Mouse (Mus musculus) forebrain, embryonic 13.5 days (tissue): ENCODE results near the gene Olfr1404. TPM values are rescaled to one million over a fixed set of nuclear protein-coding genes. Genes with fewer than 3 reads are reported as not detected.

Experiments used
- polyA plus RNA-seq: library from polyadenylated mRNA; unstranded; fragments of >200 nt; fragmentation: Nextera tagmentation; extraction: Ambion mirVana; gene quantifications from 2 replicates; pipeline ENCODE4 v1.2.1, GENCODE M21; 2015

Olfr1404 gene
- polyA plus RNA-seq, 1 experiment from 2014 or later, result not detected

Other genes with a start within 250 kb of the Olfr1404 start
- not detected in 2 replicates for gene Olfr1408, start 75.0 kb upstream of the Olfr1404 start, polyA plus RNA-seq
- gene Olfr1406, start 21.8 kb upstream of the Olfr1404 start, polyA plus RNA-seq, result not detected in 2 replicates
- gene Olfr218, start 14.6 kb upstream of the Olfr1404 start, polyA plus RNA-seq, result not detected in 2 replicates
- gene Fcer1a, start 14.8 kb downstream of the Olfr1404 start, polyA plus RNA-seq, result not detected in 2 replicates
- not detected in 2 replicates for gene Olfr418, start 53.6 kb downstream of the Olfr1404 start, polyA plus RNA-seq
- gene Mptx2, start 65.4 kb downstream of the Olfr1404 start, polyA plus RNA-seq, result not detected in 2 replicates
- gene Ackr1, start 121.4 kb downstream of the Olfr1404 start, polyA plus RNA-seq, result 8.0 and 10.3 TPM in 2 replicates
- gene Aim2, start 138.5 kb downstream of the Olfr1404 start, polyA plus RNA-seq, result 7.3 and 7.6 TPM in 2 replicates
- gene Cadm3, start 155.3 kb downstream of the Olfr1404 start, polyA plus RNA-seq, result 17.5 and 20.1 TPM in 2 replicates